Mouse (Mus musculus): ENCODE measurements around the gene Smarca4. TPM values are rescaled to one million over a fixed set of nuclear protein-coding genes. Genes with fewer than 3 reads are reported as not detected.

The Smarca4 gene
- total RNA-seq, 1 experiment from 2014 or later: 71.0 TPM

DNA sequence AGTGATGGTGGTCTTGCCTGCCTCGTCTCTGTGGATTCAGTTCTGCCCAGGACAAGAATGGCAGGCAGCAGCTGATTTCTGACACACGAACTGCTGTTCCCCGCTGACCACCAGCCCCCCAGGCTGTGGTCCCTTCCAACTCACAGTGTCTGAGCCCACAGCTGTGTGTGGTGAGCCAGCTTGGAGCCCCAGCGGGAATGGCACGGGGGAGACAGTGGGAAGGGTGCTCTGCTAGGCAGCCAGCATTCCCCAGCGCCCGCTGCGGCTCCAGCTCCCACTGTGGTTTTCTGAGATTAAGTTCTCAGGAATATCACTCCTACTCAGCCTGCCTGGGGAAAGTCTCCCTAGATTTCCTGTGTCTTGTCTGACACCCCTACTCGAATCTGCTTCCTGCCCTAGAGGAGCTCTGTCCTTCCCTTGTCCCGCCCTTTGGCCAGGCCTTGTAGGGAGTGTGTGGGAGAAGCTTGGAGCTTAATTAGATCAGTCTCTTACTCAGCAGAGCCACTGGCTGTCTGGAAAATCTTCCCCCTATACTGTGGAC, 136.4 kb downstream of the Smarca4 start:
- DNase-seq: peak; percentile 57

Small RNA genes within 50 kb of the gene (microRNA-seq; reads per million reads assigned to microRNA genes)
- gene Mir1946b: 0 reads per million in 2 experiments

Other genes with a start within 250 kb of the Smarca4 start
- gene Ilf3, start 248.3 kb upstream of the Smarca4 start, total RNA-seq (2021): 55.3 and 64.4 TPM in 2 replicates
- 13.9 and 20.8 TPM in 2 replicates for gene Qtrt1, start 204.3 kb upstream of the Smarca4 start, total RNA-seq (2021)
- 93.2 and 101 TPM in 2 replicates for gene Dnm2, start 191.3 kb upstream of the Smarca4 start, total RNA-seq (2021)
- 26.3 and 29.5 TPM in 2 replicates for gene Tmed1, start 105.9 kb upstream of the Smarca4 start, total RNA-seq (2021)
- 2.4 and 8.7 TPM in 2 replicates for gene AB124611, start 90.0 kb upstream of the Smarca4 start, total RNA-seq (2021)
- 47.1 and 62.2 TPM in 2 replicates for gene Carm1, start 69.3 kb upstream of the Smarca4 start, total RNA-seq (2021)
- gene Timm29, start 23.4 kb upstream of the Smarca4 start, total RNA-seq (2021): 48.2 and 49.5 TPM in 2 replicates
- gene Yipf2, start 23.3 kb upstream of the Smarca4 start, total RNA-seq (2021): 22.6 and 23.2 TPM in 2 replicates
- gene Ldlr, start 107.3 kb downstream of the Smarca4 start, total RNA-seq (2021): 42.6 and 60.4 TPM in 2 replicates
- 9.1 and 10.4 TPM in 2 replicates for gene Spc24, start 144.1 kb downstream of the Smarca4 start, total RNA-seq (2021)
- 31.5 and 31.8 TPM in 2 replicates for gene Kank2, start 182.6 kb downstream of the Smarca4 start, total RNA-seq (2021)
- 5.1 and 10.2 TPM in 2 replicates for gene Angptl8, start 219.3 kb downstream of the Smarca4 start, total RNA-seq (2021)
- 46.0 and 49.2 TPM in 2 replicates for gene Dock6, start 236.5 kb downstream of the Smarca4 start, total RNA-seq (2021)